Mouse (Mus musculus) T-helper 2 cell (primary cell): ENCODE results near the gene Nxph4.

Experiments used
- in situ Hi-C: fragments of 300-600 bp; cut with MboI, MseI; formaldehyde crosslinking; loops from one replicate; pipeline ENCODE4 v1.15.1; 2025; ENCODE audit warnings: high pct_unique_total_duplicates

The Nxph4 gene

GRCm38 (mm10) chr10:127516576-127517260 lies 17.6 kb downstream of the Nxph4 start:
- in situ Hi-C loops: no loop called here

- in situ Hi-C loops: no loop called here
Measured at GRCm38 (mm10) chr10:127515983-127516459, 18.3 kb downstream of the Nxph4 start.

- in situ Hi-C loops: no loop called here
Measured at GRCm38 (mm10) chr10:127515271-127515982, 18.9 kb downstream of the Nxph4 start.

GRCm38 (mm10) chr10:127514764-127515163 lies 19.6 kb downstream of the Nxph4 start, which contains the start of gene Ndufa4l2:
Ndufa4l2 (plus strand) TSS chr10:127514967.
- in situ Hi-C loops: no loop called here

GRCm38 (mm10) chr10:127514111-127514698 lies 20.2 kb downstream of the Nxph4 start:
- in situ Hi-C loops: no loop called here

GRCm38 (mm10) chr10:127513501-127514091 lies 20.8 kb downstream of the Nxph4 start:
- in situ Hi-C loops: no loop called here

GRCm38 (mm10) chr10:127512813-127513212 lies 21.5 kb downstream of the Nxph4 start:
- in situ Hi-C loops: no loop called here

GRCm38 (mm10) chr10:127512307-127512666 lies 22.1 kb downstream of the Nxph4 start:
- in situ Hi-C loops: no loop called here

- in situ Hi-C loops: no loop called here
Measured at GRCm38 (mm10) chr10:127511634-127512306, 22.6 kb downstream of the Nxph4 start.

GRCm38 (mm10) chr10:127510895-127511617 lies 23.3 kb downstream of the Nxph4 start:
- in situ Hi-C loops: no loop called here

- in situ Hi-C loops: loop anchor here (5.0 kb wide), 1 partner anchor 32 kb away; no protein-coding TSS in a partner anchor
Measured at GRCm38 (mm10) chr10:127509837-127510701, 24.3 kb downstream of the Nxph4 start.

- in situ Hi-C loops: loop anchor here (5.0 kb wide), 1 partner anchor 33 kb away; no protein-coding TSS in a partner anchor
Measured at GRCm38 (mm10) chr10:127509051-127509836, 25.1 kb downstream of the Nxph4 start.

GRCm38 (mm10) chr10:127508239-127508638 lies 26.1 kb downstream of the Nxph4 start:
- in situ Hi-C loops: loop anchor here (5.0 kb wide), 1 partner anchor 34 kb away; no protein-coding TSS in a partner anchor

GRCm38 (mm10) chr10:127500894-127501893 lies 33.2 kb downstream of the Nxph4 start, which contains the start of gene Stac3:
Stac3 (plus strand) TSS chr10:127501686.
- in situ Hi-C loops: no loop called here

GRCm38 (mm10) chr10:127500042-127500441 lies 34.3 kb downstream of the Nxph4 start:
- in situ Hi-C loops: no loop called here

GRCm38 (mm10) chr10:127499516-127499915 lies 34.8 kb downstream of the Nxph4 start:
- in situ Hi-C loops: no loop called here

- in situ Hi-C loops: no loop called here
Measured at GRCm38 (mm10) chr10:127496156-127496555, 38.2 kb downstream of the Nxph4 start.

GRCm38 (mm10) chr10:127492118-127492517 lies 42.2 kb downstream of the Nxph4 start:
- in situ Hi-C loops: no loop called here
